Comparison of ENCODE assay signal across 11 mouse cellular contexts in the genomic region with DNA sequence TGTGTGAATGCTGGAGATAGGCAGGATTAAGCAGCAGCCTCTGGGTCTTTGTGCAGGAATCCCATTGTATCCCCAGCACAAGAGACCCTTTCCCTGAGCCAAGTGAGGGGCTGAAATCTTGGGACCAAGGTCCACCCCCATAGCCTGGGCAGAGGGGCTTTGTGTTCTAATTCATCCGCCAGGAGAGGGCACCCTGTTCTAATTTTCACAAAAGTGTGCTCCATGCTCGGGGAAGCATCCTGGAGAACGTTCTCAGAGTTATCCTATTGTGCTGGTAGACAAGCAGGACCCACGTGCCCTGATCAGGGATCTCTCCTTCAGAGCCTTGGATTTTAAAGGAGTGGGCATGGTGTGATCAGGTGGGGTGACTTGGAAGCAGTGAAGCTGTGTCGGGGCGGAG.
DNase-seq lines count a peak whose midpoint lies in the region; ATAC-seq and TF ChIP-seq lines count a peak whose summit lies in the region.
"Had no signal": no experiment of that assay in that cellular context is flagged by ENCODE, and none has a peak within 500 bp of the region (broad histone marks: within the 10 kb centered on the region; RNA-seq: fewer than 3 reads in every experiment).

No protein-coding gene starts in this region.

- no peak for ATAC-seq in limb, embryonic 11.5 days (ENCODE audit: insufficient number of reproducible peaks, low FRiP score, low TSS enrichment, low read depth)
- ATAC-seq in midbrain, postnatal 0 days (ENCODE audit: low FRiP score): no peak
- no peak for ATAC-seq in CD4-positive, CD25-positive, alpha-beta regulatory T cell, adult 4 months

- H3K27ac ChIP-seq in limb, embryonic 11.5 days (replicated peaks; ENCODE audit: low read depth, low read length): no peak overlapping the region
- no peak overlapping the region for H3K27ac ChIP-seq in limb, embryonic 10.5 days
- no peak overlapping the region for H3K27ac ChIP-seq in midbrain, postnatal 0 days (ENCODE audit: low read depth, low read length)
- H3K27ac ChIP-seq: heart, embryonic 13.5 days had no signal

- no peaks in the 10 kb centered on the region for H3K4me1 ChIP-seq in limb, embryonic 11.5 days (ENCODE audit: control insufficient read depth, insufficient read depth, low read length)
- peaks cover 12% of the 10 kb centered on the region for H3K4me1 ChIP-seq in limb, embryonic 10.5 days
- no peaks in the 10 kb centered on the region for H3K4me1 ChIP-seq in midbrain, postnatal 0 days (ENCODE audit: insufficient read depth, low read length)

- H3K9me3 ChIP-seq in limb, embryonic 11.5 days (ENCODE audit: control insufficient read depth, low read length): 0 out of 2 replicates have a peak, but pooled peaks cover 2% of the 10 kb centered on the region
- H3K9me3 ChIP-seq in limb, embryonic 10.5 days (replicated peaks): no peaks in the 10 kb centered on the region
- no peaks in the 10 kb centered on the region for H3K9me3 ChIP-seq in midbrain, postnatal 0 days (ENCODE audit: low read length)
- H3K9me3 ChIP-seq: heart, embryonic 13.5 days had no signal

- H3K9ac ChIP-seq in limb, embryonic 11.5 days (ENCODE audit: low read length): no peak overlapping the region
- H3K9ac ChIP-seq in midbrain, postnatal 0 days (replicated peaks; ENCODE audit: low read length, poor library complexity, severe bottlenecking): no peak overlapping the region
- H3K9ac ChIP-seq: heart, embryonic 13.5 days had no signal

- peak; percentile 59 for TF ChIP-seq CTCF in midbrain, postnatal 0 days (IDR thresholded peaks at IDR 0.05)

- 64% methylated on average over 6 of the region's 6 CpGs for WGBS in limb, embryonic 11.5 days
- WGBS in limb, embryonic 10.5 days: 61% methylated on average over 6 of the region's 6 CpGs
- 40% methylated on average over 6 of the region's 6 CpGs for WGBS in midbrain, postnatal 0 days

- no peak overlapping the region for H3K4me3 ChIP-seq in limb, embryonic 11.5 days (ENCODE audit: low read depth, low read length)
- no peak overlapping the region for H3K4me3 ChIP-seq in limb, embryonic 10.5 days
- no peak overlapping the region for H3K4me3 ChIP-seq in midbrain, postnatal 0 days (ENCODE audit: low read depth, low read length)
- H3K4me3 ChIP-seq: heart, embryonic 13.5 days had no signal

- no peak overlapping the region for H3K4me2 ChIP-seq in limb, embryonic 11.5 days (ENCODE audit: low read depth, severe bottlenecking)
- H3K4me2 ChIP-seq in midbrain, postnatal 0 days (ENCODE audit: low read depth, low read length, poor library complexity, severe bottlenecking): no peak overlapping the region
- H3K4me2 ChIP-seq: heart, embryonic 13.5 days had no signal

- no peaks in the 10 kb centered on the region for H3K36me3 ChIP-seq in limb, embryonic 11.5 days (ENCODE audit: control insufficient read depth, insufficient read depth, low read length)
- no peaks in the 10 kb centered on the region for H3K36me3 ChIP-seq in limb, embryonic 10.5 days
- no peaks in the 10 kb centered on the region for H3K36me3 ChIP-seq in midbrain, postnatal 0 days (ENCODE audit: insufficient read depth, low read length)
- H3K36me3 ChIP-seq: heart, embryonic 13.5 days had no signal

- no peaks in the 10 kb centered on the region for H3K27me3 ChIP-seq in limb, embryonic 11.5 days (ENCODE audit: control insufficient read depth, insufficient read depth, low read length)
- H3K27me3 ChIP-seq in limb, embryonic 10.5 days (ENCODE audit: low read depth, poor library complexity, severe bottlenecking): peaks cover 21% of the 10 kb centered on the region; the same call in 1 of the 2 replicates
- H3K27me3 ChIP-seq in midbrain, postnatal 0 days (ENCODE audit: insufficient read depth, low read length): no peaks in the 10 kb centered on the region

- DNase-seq in cerebellum, postnatal 10 days: peak; percentile 49 to 60
- DNase-seq in cerebellum, adult 11-12 months: no peak
- peak; percentile 32 for DNase-seq in limb, embryonic 11.5 days (ENCODE audit: low spot score)
- no peak for DNase-seq in limb, embryonic 10.5 days (ENCODE audit: low spot score)
- peak; percentile 14 for DNase-seq in embryo, embryonic 9.5 days (ENCODE audit: extremely low spot score)
- DNase-seq in midbrain, postnatal 0 days (ENCODE audit: low spot score): peak; percentile 42
- DNase-seq in T-cell, adult 2 months (ENCODE audit: low spot score): no peak
- DNase-seq: kidney, adult 11 months; thymus, postnatal 4 days had no signal

Comparison
In these comparisons a context has a peak if more than half of its experiments do, and no peak if none do; other contexts are left out.
1. DNase-seq: peak in cerebellum, postnatal 10 days (2 of 2), limb, embryonic 11.5 days (single experiment), embryo, embryonic 9.5 days (single experiment) and midbrain, postnatal 0 days (single experiment); none in cerebellum, adult 11-12 months (single experiment), limb, embryonic 10.5 days (single experiment) and T-cell, adult 2 months (single experiment).